Comparison of ENCODE assay signal across 16 mouse cellular contexts in the genomic region with DNA sequence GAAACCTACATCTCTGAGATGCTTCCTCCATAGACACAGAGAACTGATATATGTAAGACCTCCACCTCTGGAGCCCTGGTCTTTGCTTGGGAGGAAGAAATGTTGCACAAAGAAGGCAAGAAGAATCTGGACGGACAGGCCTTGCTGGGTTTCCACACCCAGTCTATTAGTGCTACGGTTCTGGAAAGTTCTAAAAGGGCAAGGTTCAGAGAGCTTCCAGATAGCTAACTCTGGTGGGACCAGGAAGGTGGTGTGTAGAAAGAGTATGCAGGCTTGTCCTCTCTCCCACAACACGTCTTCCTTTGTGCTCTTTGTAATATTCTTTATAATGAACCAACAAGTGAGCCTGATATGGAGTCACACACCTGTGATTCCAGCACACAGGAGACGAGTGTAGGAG. TPM values are rescaled to one million over a fixed set of nuclear protein-coding genes. Genes with fewer than 3 reads are reported as not detected.
"Had no signal": no experiment of that assay in that cellular context is flagged by ENCODE, and none has a peak within 500 bp of the region (broad histone marks: within the 10 kb centered on the region; RNA-seq: fewer than 3 reads in every experiment).

No protein-coding gene starts in this region.

- H3K4me1 ChIP-seq: liver, embryonic 13.5 days; midbrain, embryonic 12.5 days; midbrain, embryonic 15.5 days had no signal

- H3K4me2 ChIP-seq: limb, embryonic 13.5 days; liver, embryonic 13.5 days; midbrain, embryonic 12.5 days; midbrain, embryonic 15.5 days; neural tube, embryonic 12.5 days; neural tube, embryonic 15.5 days had no signal

- H3K27ac ChIP-seq: limb, embryonic 13.5 days; liver, embryonic 13.5 days; macrophage; midbrain, embryonic 12.5 days; midbrain, embryonic 15.5 days; neural tube, embryonic 12.5 days; neural tube, embryonic 15.5 days had no signal

- H3K36me3 ChIP-seq: limb, embryonic 13.5 days; liver, embryonic 13.5 days; midbrain, embryonic 12.5 days; midbrain, embryonic 15.5 days; neural tube, embryonic 12.5 days; neural tube, embryonic 15.5 days had no signal

- H3K9ac ChIP-seq: limb, embryonic 13.5 days; liver, embryonic 13.5 days; midbrain, embryonic 12.5 days; midbrain, embryonic 15.5 days; neural tube, embryonic 12.5 days; neural tube, embryonic 15.5 days had no signal

- H3K4me3 ChIP-seq: limb, embryonic 13.5 days; liver, embryonic 13.5 days; midbrain, embryonic 12.5 days; midbrain, embryonic 15.5 days; neural tube, embryonic 12.5 days; neural tube, embryonic 15.5 days had no signal

- H3K9me3 ChIP-seq: liver, embryonic 13.5 days; midbrain, embryonic 12.5 days; midbrain, embryonic 15.5 days; neural tube, embryonic 12.5 days had no signal

- H3K27me3 ChIP-seq: limb, embryonic 13.5 days; liver, embryonic 13.5 days; midbrain, embryonic 12.5 days; midbrain, embryonic 15.5 days; neural tube, embryonic 12.5 days; neural tube, embryonic 15.5 days had no signal

- ATAC-seq: midbrain, embryonic 15.5 days had no signal

- DNase-seq: kidney, adult 11 months; kidney, adult 9 months; kidney, postnatal 14 days; kidney, postnatal 4 days; left cerebral cortex, postnatal 4 days; liver, embryonic 13.5 days; lung, adult 2 months; thymus, adult 18-20 months; thymus, postnatal 36 days had no signal

RNA-seq across cellular contexts. Expression of a gene that starts 32.4 kb away (rescaled TPM):
- total RNA-seq: liver, adult 2 months had no signal
- polyA plus RNA-seq: liver, adult 2 months; macrophage had no signal

RNA-seq across cellular contexts. Expression of a gene that starts 36.4 kb away (rescaled TPM):
- total RNA-seq: liver, adult 2 months had no signal
- polyA plus RNA-seq: liver, adult 2 months had no signal
